Mouse (Mus musculus): ENCODE data around the gene 3300002I08Rik. TPM values are rescaled to one million over a fixed set of nuclear protein-coding genes. Genes with fewer than 3 reads are reported as not detected.
"Not testable (repeated sequence)": the region's sequence is repeated elsewhere in the genome, so short reads cannot be mapped to it uniquely, and the experiment has no call there.

The 3300002I08Rik gene
- not detected in 2 replicates for polyA plus RNA-seq (2012)

DNA sequence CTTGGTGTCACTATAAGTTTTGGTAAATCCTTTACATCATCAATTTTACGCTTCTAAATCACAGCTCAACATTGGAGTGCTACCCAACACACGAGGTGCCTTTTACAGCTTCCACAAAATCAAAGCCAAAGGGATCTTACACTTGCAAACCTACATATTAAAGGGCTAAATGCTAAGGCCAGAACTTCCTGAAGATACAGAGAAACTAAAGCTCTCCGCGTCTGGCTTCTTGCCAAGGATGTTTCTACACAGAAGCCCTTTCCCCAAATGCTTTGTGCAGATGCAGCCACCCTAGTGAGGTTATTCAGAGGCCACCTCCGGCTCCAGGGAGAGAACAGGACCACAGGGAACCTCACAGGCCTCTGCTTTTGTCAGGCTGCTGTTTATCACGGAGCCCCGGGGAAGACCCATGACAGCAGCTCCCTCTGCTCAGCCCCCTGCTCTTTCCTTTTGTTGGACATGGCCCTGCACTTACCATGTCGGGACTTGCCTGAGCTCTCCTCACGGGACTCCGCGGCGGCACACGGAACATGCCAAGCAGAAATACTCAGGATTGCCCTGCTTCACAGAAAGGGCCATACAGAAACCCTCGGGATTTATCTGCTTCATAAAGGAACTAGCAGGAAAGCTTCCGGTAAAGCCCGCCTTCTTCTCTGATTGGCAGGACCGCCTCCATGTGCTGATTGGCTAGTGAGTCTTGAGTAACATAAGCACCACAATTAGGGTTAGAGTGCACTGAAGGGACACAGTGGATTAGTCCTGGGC lies at the start of gene 3300002I08Rik:
Gene 3300002I08Rik (minus strand): TSS at position 653 of the 765 bp plus-strand sequence.
- TF ChIP-seq GATA1 (IDR thresholded peaks at IDR 0.05; ENCODE audit: low read length) = not testable (repeated sequence)

DNA sequence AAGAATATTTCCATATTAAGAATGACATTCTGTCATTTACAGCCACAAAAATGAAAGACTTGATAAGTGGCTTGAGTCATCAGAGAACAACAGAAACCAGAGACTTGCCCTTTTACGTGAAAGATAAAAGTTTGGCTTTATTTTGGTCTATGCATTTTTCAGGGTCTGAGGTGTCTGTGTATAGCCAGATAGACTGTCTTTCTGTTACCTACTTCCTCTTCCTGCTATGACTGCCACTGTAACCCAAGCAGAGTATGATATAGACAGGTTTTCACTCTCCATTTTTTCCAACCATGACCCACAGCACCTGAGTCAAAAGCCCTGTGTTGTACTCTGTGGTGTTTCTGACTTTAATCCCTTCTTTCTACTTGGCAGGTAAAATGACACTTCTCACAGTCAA lies 27.6 kb upstream of the 3300002I08Rik start:
- no peak for TF ChIP-seq GATA1 (IDR thresholded peaks at IDR 0.05; ENCODE audit: low read length)

DNA sequence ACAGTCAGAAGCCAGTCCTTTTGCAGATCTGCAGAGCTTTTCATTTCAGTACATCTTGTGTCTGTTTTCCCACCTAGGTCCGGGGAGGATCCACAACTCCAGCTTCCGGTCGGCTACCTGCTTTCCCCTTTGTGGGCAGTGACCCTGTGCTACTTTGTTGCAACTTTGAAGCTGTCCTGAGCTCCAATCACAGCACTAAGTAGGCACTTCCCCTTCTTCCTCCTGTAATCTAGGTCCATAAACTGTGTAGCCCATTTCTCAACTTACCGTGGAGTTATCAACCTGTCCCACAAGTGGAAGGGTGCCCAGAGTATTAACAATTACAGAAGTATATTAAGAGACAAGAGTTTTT lies 289 bp upstream of the 3300002I08Rik start:
- TF ChIP-seq GATA1 (IDR thresholded peaks at IDR 0.05; ENCODE audit: low read length) = no peak

DNA sequence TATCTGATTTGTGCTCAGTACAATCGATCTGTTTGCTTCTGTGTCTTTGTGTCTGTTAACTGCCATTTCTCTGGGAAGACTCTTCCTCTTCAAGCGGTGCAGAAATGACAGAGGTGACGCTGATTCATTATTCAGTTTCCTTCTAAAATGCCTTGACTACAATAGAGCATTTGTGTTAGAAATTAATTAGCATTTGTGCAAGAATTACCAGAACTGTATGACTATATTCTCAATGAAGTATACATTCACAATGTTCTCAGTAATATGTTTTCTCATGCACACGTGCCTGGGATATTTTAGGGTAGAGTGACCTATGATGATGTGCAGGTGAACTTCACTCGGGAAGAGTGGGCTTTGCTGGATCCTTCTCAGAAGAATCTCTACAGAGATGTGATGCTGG lies 39.2 kb downstream of the 3300002I08Rik start, which contains the start of gene Gm10130:
Gene Gm10130 (plus strand): TSS at position 301 of the 400 bp plus-strand sequence.
- TF ChIP-seq GATA1 (IDR thresholded peaks at IDR 0.05; ENCODE audit: low read length) = no peak

DNA sequence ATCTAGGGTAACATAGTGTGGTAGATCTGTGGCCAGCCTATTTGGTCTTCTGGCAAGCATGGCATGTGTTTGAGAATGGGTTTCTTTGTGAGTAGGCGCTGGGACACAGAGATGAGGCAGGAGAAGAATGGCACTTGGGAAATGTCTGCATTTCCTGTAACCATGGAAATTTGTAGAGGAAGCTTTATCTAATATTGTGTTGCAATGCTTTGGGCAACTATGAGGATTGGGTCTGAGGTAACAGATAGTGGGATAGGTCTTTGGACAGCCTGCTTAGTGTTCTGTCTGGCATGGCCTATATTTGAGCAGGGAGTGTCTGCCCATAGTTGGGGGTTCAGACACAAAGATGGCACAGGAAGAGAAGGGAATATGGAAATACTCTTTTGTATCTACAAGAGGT lies 43.6 kb downstream of the 3300002I08Rik start:
- TF ChIP-seq GATA1 (IDR thresholded peaks at IDR 0.05; ENCODE audit: low read length) = no peak

DNA sequence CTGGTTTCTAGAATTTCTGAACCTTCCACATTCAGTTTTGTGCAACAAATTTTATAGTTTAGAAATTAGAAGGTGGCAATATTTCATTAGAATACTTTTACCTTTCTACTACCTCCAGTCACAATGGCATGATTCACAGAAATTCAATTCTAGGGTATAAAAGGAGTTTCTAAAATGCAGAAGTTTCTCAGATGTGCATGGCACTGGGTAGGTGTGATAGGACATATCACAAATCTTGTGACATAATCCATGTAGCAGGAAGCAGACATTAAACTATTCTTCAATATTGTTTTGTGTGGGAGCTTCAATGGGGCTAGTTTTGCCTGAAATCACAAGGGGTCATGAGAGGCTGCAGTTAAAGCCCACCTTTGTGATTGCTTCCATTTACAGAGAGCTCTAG lies 46.4 kb downstream of the 3300002I08Rik start:
- no peak for TF ChIP-seq GATA1 (IDR thresholded peaks at IDR 0.05; ENCODE audit: low read length)

DNA sequence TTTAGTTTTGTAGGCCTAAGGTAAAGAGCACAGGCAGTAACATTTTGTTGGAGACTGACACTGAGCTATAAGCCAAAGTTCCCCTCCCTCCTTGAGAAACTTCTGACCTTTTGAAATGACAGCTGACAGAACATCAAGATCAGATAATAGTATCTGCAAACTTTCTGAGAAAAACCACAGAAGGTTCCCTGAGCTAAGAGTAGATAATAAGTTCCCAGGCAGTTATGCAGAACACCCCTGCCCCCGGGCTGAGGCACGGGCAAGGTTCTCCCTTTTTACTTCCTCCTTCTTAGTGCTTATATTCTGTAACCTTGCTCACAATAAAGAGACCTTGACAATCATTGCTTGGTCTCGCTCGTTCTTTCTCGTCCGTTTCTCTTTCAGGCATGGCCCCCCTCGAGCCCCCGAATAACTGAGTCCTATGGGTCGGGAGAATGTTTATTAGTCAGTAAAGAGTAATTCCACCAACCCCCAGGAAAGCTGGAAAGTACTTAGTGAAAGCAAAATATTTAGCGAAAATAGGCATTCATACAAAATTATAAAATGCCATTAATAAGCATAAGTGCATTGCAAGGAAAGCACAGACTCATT lies 55.3 kb downstream of the 3300002I08Rik start:
- no peak for TF ChIP-seq GATA1 (IDR thresholded peaks at IDR 0.05; ENCODE audit: low read length)

DNA sequence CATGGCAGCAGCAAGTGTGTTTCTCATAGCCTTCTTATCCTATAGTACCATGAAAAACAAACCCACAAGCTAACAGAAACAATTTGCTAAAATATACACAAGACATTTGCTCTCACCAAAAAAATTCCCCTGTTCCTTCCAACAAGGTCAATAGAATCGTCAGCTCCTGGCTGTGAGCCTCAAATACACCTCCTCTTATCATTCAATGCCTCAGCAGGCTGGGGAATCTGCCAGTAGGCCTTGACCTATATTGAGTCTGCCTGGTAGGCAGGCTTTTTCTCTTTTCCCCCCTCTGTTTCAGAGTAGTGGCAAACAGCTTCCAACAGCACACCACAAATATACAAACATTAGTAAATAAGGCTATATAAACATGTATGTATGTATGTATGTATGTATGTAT lies 63.5 kb downstream of the 3300002I08Rik start:
- no peak for TF ChIP-seq GATA1 (IDR thresholded peaks at IDR 0.05; ENCODE audit: low read length)

DNA sequence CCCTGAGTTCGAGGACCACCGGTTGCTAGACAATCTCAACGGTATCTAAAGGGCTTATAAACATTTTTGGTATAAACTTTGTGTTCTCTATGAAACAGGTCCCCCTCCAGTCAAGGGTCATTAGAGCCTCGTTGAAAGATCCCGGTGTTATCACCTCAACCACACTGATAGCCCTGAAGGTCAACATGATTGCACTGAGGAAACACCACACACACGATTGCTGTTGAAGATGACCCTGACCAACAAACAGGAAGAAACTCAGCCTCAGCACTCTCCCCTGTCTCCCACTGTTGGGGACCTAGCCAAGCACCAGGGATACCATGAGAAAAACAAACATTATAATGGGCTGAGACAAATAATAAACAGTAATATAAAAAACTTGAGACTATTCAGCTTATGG lies 68.9 kb downstream of the 3300002I08Rik start:
- no peak for TF ChIP-seq GATA1 (IDR thresholded peaks at IDR 0.05; ENCODE audit: low read length)

Other genes with a start within 250 kb of the 3300002I08Rik start
- gene Zfp120, start 226.1 kb downstream of the 3300002I08Rik start, polyA plus RNA-seq (2012) = 0.10 and 0.18 TPM in 2 replicates
- not detected in 2 replicates for gene Gm10770, start 183.1 kb downstream of the 3300002I08Rik start, polyA plus RNA-seq (2012)
- not detected in 2 replicates for gene Gm14139, start 181.0 kb downstream of the 3300002I08Rik start, polyA plus RNA-seq (2012)
- not detected in 2 replicates for gene Zfp937, start 144.7 kb downstream of the 3300002I08Rik start, polyA plus RNA-seq (2012)
- 0.08 and 0.31 TPM in 2 replicates for gene Gm21994, start 107.2 kb downstream of the 3300002I08Rik start, polyA plus RNA-seq (2012)
- gene Gm14124, start 105.2 kb downstream of the 3300002I08Rik start, polyA plus RNA-seq (2012) = not detected in 2 replicates
- gene Gm10130, start 39.1 kb downstream of the 3300002I08Rik start, polyA plus RNA-seq (2012) = not detected in 2 replicates
- not detected in 2 replicates for gene Zfp442, start 88.7 kb upstream of the 3300002I08Rik start, polyA plus RNA-seq (2012)
- gene Zfp345, start 122.3 kb upstream of the 3300002I08Rik start, polyA plus RNA-seq (2012) = 0.23 TPM in 1 of 2 replicates, not detected in the other
- gene Cst7, start 207.7 kb upstream of the 3300002I08Rik start, polyA plus RNA-seq (2012) = 0.33 and 0.37 TPM in 2 replicates
- 49.8 and 56.2 TPM in 2 replicates for gene Apmap, start 245.8 kb upstream of the 3300002I08Rik start, polyA plus RNA-seq (2012)

Data from G1E-ER4 (cell line).